Mouse (Mus musculus) liver, embryonic 12.5 days (tissue): ENCODE data around the gene Dcbld2. TPM values are rescaled to one million over a fixed set of nuclear protein-coding genes. Genes with fewer than 3 reads are reported as not detected.

Experiments used
- ATAC-seq: fragments of 200-750 bp; cut with Nextera tagmentation; 2 replicates; pipeline ENCODE4 v1.8.0; 2017; ENCODE audit warnings: moderate number of reproducible peaks, mild to moderate bottlenecking, moderate library complexity
- H3K27ac ChIP-seq: fragments of 300-500 bp; sonication (generic); 2 replicates; pipeline ENCODE4 v1.5.1; 2016; ENCODE audit warnings: mild to moderate bottlenecking
- H3K27me3 ChIP-seq: fragments of 300-500 bp; sonication (generic); replicated peaks from 2 replicates; pipeline ENCODE4 v1.6.1; 2016; ENCODE audit warnings: mild to moderate bottlenecking, moderate library complexity
- H3K36me3 ChIP-seq: fragments of 300-500 bp; sonication (generic); 2 replicates; pipeline ENCODE4 v1.6.1; 2016; ENCODE audit warnings: mild to moderate bottlenecking, moderate library complexity
- H3K4me1 ChIP-seq: fragments of 300-500 bp; sonication (generic); 2 replicates; pipeline ENCODE4 v1.6.1; 2016
- H3K4me2 ChIP-seq: fragments of 300-500 bp; sonication (generic); 2 replicates; pipeline ENCODE4 v1.6.1; 2016; ENCODE audit warnings: mild to moderate bottlenecking, moderate library complexity
- H3K4me3 ChIP-seq: fragments of 300-500 bp; sonication (generic); 2 replicates; pipeline ENCODE4 v1.5.1; 2016; ENCODE audit warnings: mild to moderate bottlenecking, moderate library complexity
- H3K9ac ChIP-seq: fragments of 300-500 bp; sonication (generic); 2 replicates; pipeline ENCODE4 v1.6.1; 2016; ENCODE audit warnings: mild to moderate bottlenecking, moderate library complexity
- H3K9me3 ChIP-seq: fragments of 300-500 bp; sonication (generic); replicated peaks from 2 replicates; pipeline ENCODE4 v1.6.1; 2016; ENCODE audit warnings: mild to moderate bottlenecking, moderate library complexity
- WGBS: fragments of 180-500 bp; shearing (Covaris S2); methylation state at CpG from one replicate; pipeline ENCODE4 v1.1.7; 2016; ENCODE audit not compliant: insufficient replicate concordance; 5-methylcytosine and 5-hydroxymethylcytosine counted together
- polyA plus RNA-seq: library from polyadenylated mRNA; unstranded; fragments of >200 nt; fragmentation: Nextera tagmentation; extraction: Ambion mirVana; gene quantifications from 2 replicates; pipeline ENCODE4 v1.2.1, GENCODE M21; 2016

Dcbld2 gene
- polyA plus RNA-seq, 1 experiment from 2014 or later: 4.7 TPM

DNA sequence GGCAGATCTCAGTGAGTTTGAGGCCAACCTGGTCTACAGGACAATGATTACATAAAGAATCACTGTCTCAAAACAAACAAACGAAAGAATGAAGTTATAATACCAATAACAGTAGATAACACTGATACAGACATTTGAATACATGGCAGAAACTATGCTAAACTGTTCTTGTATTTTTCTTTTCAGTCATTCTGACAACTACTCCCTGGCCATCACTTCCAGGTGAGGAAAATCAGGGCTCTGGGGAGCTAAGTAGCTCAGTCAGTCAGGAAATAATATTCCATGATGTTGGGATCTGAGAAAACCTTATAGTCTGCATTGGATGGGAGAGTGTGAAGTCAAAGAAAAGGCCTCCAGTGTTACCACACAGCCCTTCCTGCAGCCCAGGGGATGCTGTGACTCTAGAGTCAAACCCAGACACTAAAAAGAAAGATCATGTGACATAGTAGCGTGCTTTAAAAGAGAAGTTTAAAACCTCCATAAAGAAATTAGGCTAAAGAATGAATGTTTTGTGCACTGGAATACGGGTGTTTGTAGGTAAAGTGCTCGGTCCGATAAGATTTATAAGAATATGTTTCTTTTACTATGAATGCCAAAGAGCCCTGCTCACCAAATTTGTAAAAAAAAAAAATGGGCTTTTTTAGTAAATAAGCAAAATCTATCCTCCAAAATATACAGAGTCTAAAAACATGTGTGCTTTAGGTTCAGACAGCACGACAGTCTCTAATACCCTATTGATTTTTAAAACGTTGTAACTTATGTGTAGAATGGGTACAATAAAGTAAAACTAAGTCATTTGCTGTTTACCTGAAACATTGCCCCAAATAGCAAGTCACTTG, 108.9 kb downstream of the Dcbld2 start:
- Histone ChIP-seq H3K27ac (peak overlapping the region; percentile 52), H3K36me3 (peaks cover 20% of the 10 kb centered on the region), H3K9ac (no peak overlapping the region), H3K9me3 (no peaks in the 10 kb centered on the region), H3K4me3 (no peak overlapping the region), H3K4me2 (peak overlapping the region; percentile 92; the same call in 1 of the 2 replicates), H3K27me3 (no peaks in the 10 kb centered on the region), H3K4me1 (peaks cover 86% of the 10 kb centered on the region)
- 83% methylated on average over 7 of the region's 7 CpGs for WGBS
- ATAC-seq: no peak

Other genes starting within 250 kb of the Dcbld2 start
- 60.1 TPM in 2 replicates for gene St3gal6, start 115.8 kb downstream of the Dcbld2 start, polyA plus RNA-seq
- not detected in 2 replicates for gene Gm813, start 208.5 kb downstream of the Dcbld2 start, polyA plus RNA-seq
- gene E330017A01Rik, start 230.3 kb downstream of the Dcbld2 start, polyA plus RNA-seq: not detected in 2 replicates